Mouse (Mus musculus): Measurements from ENCODE around the gene Ptpn3.

GRCm38 (mm10) chr4:57231323-57231722 is 70.3 kb downstream of the Ptpn3 start:
- TF ChIP-seq CTCF (IDR thresholded peaks at IDR 0.05): no peak
- no peak for TF ChIP-seq POLR2A (IDR thresholded peaks at IDR 0.05; ENCODE audit: insufficient read depth, low read depth, low read length)
- no peak for TF ChIP-seq EP300 (IDR thresholded peaks at IDR 0.05; ENCODE audit: insufficient read depth, low read depth, low read length)
